14 mouse cellular contexts compared by ENCODE assay signal in the genomic region with DNA sequence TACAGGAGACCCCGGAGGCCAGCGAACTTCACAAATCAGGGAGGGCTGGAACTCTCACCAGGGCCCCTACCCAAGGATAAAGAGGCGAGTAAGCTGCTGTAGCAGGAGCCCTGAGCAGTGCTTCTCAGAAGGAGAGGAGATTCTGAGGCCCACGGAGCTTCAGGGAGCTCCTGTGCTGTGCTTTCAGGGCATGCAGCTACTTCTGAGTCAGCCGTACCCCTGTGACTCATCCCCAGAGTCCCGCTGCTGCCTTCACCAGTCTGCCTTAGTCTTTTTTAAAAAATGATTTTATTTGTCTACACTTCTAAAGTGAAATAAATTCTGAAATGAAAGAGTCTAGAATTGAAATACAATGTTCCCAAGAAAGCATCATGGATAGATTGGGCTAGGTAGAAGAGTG.
DNase-seq lines count a peak whose midpoint lies in the region.
"Had no signal": no experiment of that assay in that cellular context is flagged by ENCODE, and none has a peak within 500 bp of the region (broad histone marks: within the 10 kb centered on the region; RNA-seq: fewer than 3 reads in every experiment).

No protein-coding gene starts in this region.

- H3K27me3 ChIP-seq in heart, embryonic 10.5 days (ENCODE audit: insufficient read depth, poor library complexity, severe bottlenecking), result no peaks in the 10 kb centered on the region
- H3K27me3 ChIP-seq: CH12.LX; limb, embryonic 15.5 days had no signal

- intact Hi-C loops in left cerebral cortex, postnatal 10 days (cut with DNase I), result no loop called here

- H3K27ac ChIP-seq in heart, embryonic 10.5 days, result no peak overlapping the region
- H3K27ac ChIP-seq: limb, embryonic 15.5 days had no signal

- H3K36me3 ChIP-seq in heart, embryonic 10.5 days, result no peaks in the 10 kb centered on the region
- H3K36me3 ChIP-seq: limb, embryonic 15.5 days had no signal

- H3K4me3 ChIP-seq in heart, embryonic 10.5 days, result no peak overlapping the region
- H3K4me3 ChIP-seq: limb, embryonic 15.5 days had no signal

- peak; percentile 49 to 60 for DNase-seq in left cerebral cortex, adult 18-20 months (ENCODE audit: low spot score in 2 of 2)
- no peak for DNase-seq in left cerebral cortex, postnatal 10 days (ENCODE audit: extremely low spot score in 1 of 2, low spot score in 2 of 2)
- DNase-seq in adrenal gland, adult 2 months, result peak; percentile 60
- peak; percentile 53 for DNase-seq in fibroblast of lung, adult 2 months (ENCODE audit: low read depth)
- peak; percentile 21 for DNase-seq in telencephalon, adult 2 months (ENCODE audit: low read depth, low spot score)
- DNase-seq in kidney, postnatal 4 days, result no peak
- DNase-seq in heart, embryonic 10.5 days (ENCODE audit: low spot score), result no peak
- DNase-seq: cerebellum, adult 11-12 months; heart, adult 11 months; heart, postnatal 10 days; kidney, adult 9 months; lung, embryonic 14.5 days had no signal

- no peaks in the 10 kb centered on the region for H3K4me1 ChIP-seq in heart, embryonic 10.5 days
- H3K4me1 ChIP-seq: limb, embryonic 15.5 days had no signal

- no peaks in the 10 kb centered on the region for H3K9me3 ChIP-seq in heart, embryonic 10.5 days
- H3K9me3 ChIP-seq: limb, embryonic 15.5 days had no signal

- WGBS in heart, embryonic 10.5 days, result 70% methylated on average over 6 of the region's 6 CpGs

Comparison
In these comparisons a context has a peak if more than half of its experiments do, and no peak if none do; other contexts are left out.
1. DNase-seq: peak in left cerebral cortex, adult 18-20 months (2 of 2), adrenal gland, adult 2 months (single experiment), fibroblast of lung, adult 2 months (single experiment) and telencephalon, adult 2 months (single experiment); none in left cerebral cortex, postnatal 10 days (0 of 2), kidney, postnatal 4 days (0 of 2) and heart, embryonic 10.5 days (single experiment).